Mouse (Mus musculus) stomach, postnatal 0 days (tissue): Measurements from ENCODE around the gene Txndc8. TPM values are rescaled to one million over a fixed set of nuclear protein-coding genes. Genes with fewer than 3 reads are reported as not detected.

Experiments used
- ATAC-seq: fragments of 200-750 bp; cut with Nextera tagmentation; 2 replicates; pipeline ENCODE4 v1.8.0; 2017; ENCODE audit not compliant: low FRiP score, low TSS enrichment
- DNase-seq: peaks from one replicate; pipeline ENCODE4 v3.0.0-alpha.2; 2016; ENCODE audit warnings: low spot score
- H3K27ac ChIP-seq: fragments of 300-500 bp; sonication (generic); replicated peaks from 2 replicates; pipeline ENCODE4 v1.5.1; 2014; ENCODE audit warnings: mild to moderate bottlenecking, control low read depth
- H3K27me3 ChIP-seq: fragments of 300-500 bp; sonication (generic); 2 replicates; pipeline ENCODE4 v1.6.1; 2014; ENCODE audit warnings: low read length; ENCODE audit not compliant: control insufficient read depth, insufficient read depth
- H3K36me3 ChIP-seq: fragments of 300-500 bp; sonication (generic); 2 replicates; pipeline ENCODE4 v1.6.1; 2014; ENCODE audit warnings: low read length, mixed read lengths; ENCODE audit not compliant: control insufficient read depth, insufficient read depth
- H3K4me1 ChIP-seq: fragments of 300-500 bp; sonication (generic); replicated peaks from 2 replicates; pipeline ENCODE4 v1.6.1; 2014; ENCODE audit warnings: antibody characterized with exemption; ENCODE audit not compliant: control insufficient read depth, insufficient read depth
- H3K4me2 ChIP-seq: fragments of 300-500 bp; sonication (generic); replicated peaks from 2 replicates; pipeline ENCODE4 v1.6.1; 2014; ENCODE audit warnings: low read depth, mild to moderate bottlenecking, control low read depth, moderate library complexity
- H3K4me3 ChIP-seq: fragments of 300-500 bp; sonication (generic); 2 replicates; pipeline ENCODE4 v1.5.1; 2014; ENCODE audit warnings: low read depth, low read length, control low read depth
- H3K9ac ChIP-seq: fragments of 300-500 bp; sonication (generic); 2 replicates; pipeline ENCODE4 v1.6.1; 2014; ENCODE audit warnings: mild to moderate bottlenecking, low read length, control low read depth, mixed read lengths
- H3K9me3 ChIP-seq: fragments of 300-500 bp; sonication (generic); 2 replicates; pipeline ENCODE4 v1.6.1; 2016; ENCODE audit warnings: low read length; ENCODE audit not compliant: control insufficient read depth
- CTCF ChIP-seq: IDR thresholded peaks from 2 replicates; pipeline ENCODE4 v1.5.1; 2016; ENCODE audit warnings: antibody characterized with exemption, low read depth, mild to moderate bottlenecking, moderate library complexity
- EP300 ChIP-seq: optimal IDR thresholded peaks from 2 replicates; pipeline ENCODE3; 2016; ENCODE audit warnings: antibody characterized with exemption
- WGBS: fragments of 180-500 bp; shearing (Covaris S2); extraction: QIAGEN DNeasy Blood & Tissue Kit; methylation state at CpG from one replicate; pipeline ENCODE4 v1.1.7; 2014; 5-methylcytosine and 5-hydroxymethylcytosine counted together
- polyA plus RNA-seq: library from polyadenylated mRNA; unstranded; fragments of >200 nt; fragmentation: Nextera tagmentation; extraction: Ambion mirVana; gene quantifications from 2 replicates; pipeline ENCODE4 v1.2.1, GENCODE M21; 2015

The Txndc8 gene
- polyA plus RNA-seq, 1 experiment from 2014 or later, result not detected

GRCm38 (mm10) chr4:57991425-57991824, 17.5 kb downstream of the Txndc8 start:
- H3K27me3 ChIP-seq, result no peaks in the 10 kb centered on the region
- H3K27ac ChIP-seq, result no peak overlapping the region
- 93% methylated on average over 1 of the region's 1 CpGs for WGBS
- TF ChIP-seq CTCF, result no peak
- TF ChIP-seq EP300, result no peak
- ATAC-seq (no peak), DNase-seq (no peak)
- H3K9me3 ChIP-seq, result no peaks in the 10 kb centered on the region
- no peaks in the 10 kb centered on the region for H3K36me3 ChIP-seq
- H3K9ac ChIP-seq, result no peak overlapping the region
- no peak overlapping the region for H3K4me3 ChIP-seq
- H3K4me2 ChIP-seq, result no peak overlapping the region
- no peaks in the 10 kb centered on the region for H3K4me1 ChIP-seq

- TF ChIP-seq CTCF, result no peak
- TF ChIP-seq EP300, result no peak
- Histone ChIP-seq H3K36me3 (no peaks in the 10 kb centered on the region), H3K9me3 (no peaks in the 10 kb centered on the region), H3K4me1 (no peaks in the 10 kb centered on the region), H3K9ac (no peak overlapping the region), H3K4me2 (no peak overlapping the region), H3K27me3 (no peaks in the 10 kb centered on the region), H3K27ac (no peak overlapping the region), H3K4me3 (no peak overlapping the region)
- ATAC-seq (no peak), DNase-seq (no peak)
- 76% methylated on average over 6 of the region's 6 CpGs for WGBS
These were observed 34.4 kb downstream of the Txndc8 start for GRCm38 (mm10) chr4:57974400-57975117.

- DNase-seq, result no peak
These were observed 35.2 kb downstream of the Txndc8 start for GRCm38 (mm10) chr4:57973592-57974268.

GRCm38 (mm10) chr4:57970285-57970684, 38.6 kb downstream of the Txndc8 start:
- Histone ChIP-seq H3K4me1 (no peaks in the 10 kb centered on the region), H3K27ac (no peak overlapping the region), H3K9me3 (no peaks in the 10 kb centered on the region), H3K36me3 (no peaks in the 10 kb centered on the region), H3K4me3 (no peak overlapping the region), H3K27me3 (no peaks in the 10 kb centered on the region), H3K9ac (no peak overlapping the region), H3K4me2 (no peak overlapping the region)
- ATAC-seq, result no peak
- no peak for TF ChIP-seq CTCF
- DNase-seq, result no peak

More at GRCm38 (mm10) chr4:57973592-57974268, 35.2 kb downstream of the Txndc8 start:
- no peaks in the 10 kb centered on the region for H3K4me1 ChIP-seq
- H3K9me3 ChIP-seq, result no peaks in the 10 kb centered on the region
- no peak overlapping the region for H3K4me2 ChIP-seq
- ATAC-seq, result 0 out of 2 replicates have a peak, but pooled peaks have one; percentile 38
- WGBS, result 77% methylated on average over 6 of the region's 6 CpGs
- H3K36me3 ChIP-seq, result no peaks in the 10 kb centered on the region
- no peak overlapping the region for H3K4me3 ChIP-seq
- no peak for TF ChIP-seq EP300
- no peak for TF ChIP-seq CTCF
- no peaks in the 10 kb centered on the region for H3K27me3 ChIP-seq
- H3K27ac ChIP-seq, result no peak overlapping the region
- no peak overlapping the region for H3K9ac ChIP-seq

- no peak overlapping the region for H3K4me2 ChIP-seq
- no peak overlapping the region for H3K27ac ChIP-seq
- H3K9ac ChIP-seq, result no peak overlapping the region
- no peaks in the 10 kb centered on the region for H3K4me1 ChIP-seq
- ATAC-seq, result no peak
- no peaks in the 10 kb centered on the region for H3K27me3 ChIP-seq
- TF ChIP-seq CTCF (no peak), EP300 (no peak)
- H3K36me3 ChIP-seq, result no peaks in the 10 kb centered on the region
- H3K9me3 ChIP-seq, result no peaks in the 10 kb centered on the region
- H3K4me3 ChIP-seq, result no peak overlapping the region
- 43% methylated on average over 3 of the region's 3 CpGs for WGBS
- no peak for DNase-seq
These were observed 41.7 kb downstream of the Txndc8 start for GRCm38 (mm10) chr4:57967195-57967594.

GRCm38 (mm10) chr4:57965516-57965915, 43.4 kb downstream of the Txndc8 start:
- Histone ChIP-seq H3K36me3 (no peaks in the 10 kb centered on the region), H3K4me1 (no peaks in the 10 kb centered on the region), H3K4me3 (no peak overlapping the region), H3K9me3 (no peaks in the 10 kb centered on the region), H3K9ac (no peak overlapping the region), H3K4me2 (no peak overlapping the region), H3K27me3 (no peaks in the 10 kb centered on the region), H3K27ac (no peak overlapping the region)
- ATAC-seq, result no peak
- TF ChIP-seq EP300 (no peak), CTCF (no peak)
- 88% methylated on average over 4 of the region's 4 CpGs for WGBS
- DNase-seq, result no peak
